8 mouse cellular contexts compared by ENCODE assay signal in genomic region chr15:83204731-83205451, GRCm38 (mm10). TPM values are rescaled to one million over a fixed set of nuclear protein-coding genes. Genes with fewer than 3 reads are reported as not detected.
DNase-seq lines count a peak whose midpoint lies in the region; ATAC-seq lines count a peak whose summit lies in the region.

No protein-coding gene starts in this region.

- H3K27ac ChIP-seq in forebrain, embryonic 16.5 days (ENCODE audit: low read length), result no peak overlapping the region
- H3K27ac ChIP-seq in intestine, embryonic 15.5 days, result no peak overlapping the region

- 36% methylated on average over 10 of the region's 10 CpGs for WGBS in forebrain, embryonic 16.5 days
- 15% methylated on average over 10 of the region's 10 CpGs for WGBS in intestine, embryonic 15.5 days

- peak; percentile 28 to 89 for DNase-seq in frontal cortex, adult 2 months (ENCODE audit: extremely low spot score in 1 of 2, low spot score in 1 of 2)
- no peak for DNase-seq in frontal cortex, postnatal 25 days (ENCODE audit: low spot score in 2 of 2)
- DNase-seq in c-Kit-positive CD71-positive TER-119-positive erythroid progenitor cells, embryonic 14.5 days (ENCODE audit: low spot score), result peak; percentile 73
- DNase-seq in left cerebral cortex, postnatal 14 days (ENCODE audit: low spot score in 2 of 2), result peak; percentile 59 to 67
- DNase-seq in splenic B cell, adult 2 months (ENCODE audit: low read depth, low spot score), result peak; percentile 84

- H3K4me2 ChIP-seq in forebrain, embryonic 16.5 days (ENCODE audit: low read length), result peak overlapping the region; percentile 41
- peak overlapping the region; percentile 47 for H3K4me2 ChIP-seq in intestine, embryonic 15.5 days (replicated peaks)

- H3K4me3 ChIP-seq in forebrain, embryonic 16.5 days (replicated peaks; ENCODE audit: low read length), result no peak overlapping the region
- no peak overlapping the region for H3K4me3 ChIP-seq in intestine, embryonic 15.5 days (replicated peaks)

- H3K9ac ChIP-seq in forebrain, embryonic 16.5 days (replicated peaks; ENCODE audit: low read depth, low read length), result no peak overlapping the region
- no peak overlapping the region for H3K9ac ChIP-seq in intestine, embryonic 15.5 days

- no peaks in the 10 kb centered on the region for H3K9me3 ChIP-seq in forebrain, embryonic 16.5 days (ENCODE audit: control insufficient read depth, low read length)
- no peaks in the 10 kb centered on the region for H3K9me3 ChIP-seq in intestine, embryonic 15.5 days

- H3K27me3 ChIP-seq in forebrain, embryonic 16.5 days (replicated peaks; ENCODE audit: control insufficient read depth, insufficient read depth, low read length), result 0 out of 2 replicates have a peak, but pooled peaks cover 2% of the 10 kb centered on the region
- H3K27me3 ChIP-seq in intestine, embryonic 15.5 days (replicated peaks), result no peaks in the 10 kb centered on the region
- no peaks in the 10 kb centered on the region for H3K27me3 ChIP-seq in splenic B cell, adult 2 months (ENCODE audit: control insufficient read depth, insufficient read depth, low read length, poor library complexity, severe bottlenecking)

- peaks cover 3% of the 10 kb centered on the region; the same call in 1 of the 2 replicates for H3K4me1 ChIP-seq in forebrain, embryonic 16.5 days (replicated peaks; ENCODE audit: control insufficient read depth, insufficient read depth, low read length)
- H3K4me1 ChIP-seq in intestine, embryonic 15.5 days (replicated peaks), result peaks cover 11% of the 10 kb centered on the region; the same call in 1 of the 2 replicates

- H3K36me3 ChIP-seq in forebrain, embryonic 16.5 days (ENCODE audit: control insufficient read depth, insufficient read depth), result no peaks in the 10 kb centered on the region
- no peaks in the 10 kb centered on the region for H3K36me3 ChIP-seq in intestine, embryonic 15.5 days
- H3K36me3 ChIP-seq in splenic B cell, adult 2 months (ENCODE audit: control insufficient read depth, insufficient read depth, low read length, poor library complexity, severe bottlenecking), result no peaks in the 10 kb centered on the region

- ATAC-seq in forebrain, embryonic 16.5 days, result peak; percentile 26; the same call in 1 of the 2 replicates
- ATAC-seq in intestine, embryonic 15.5 days, result peak; percentile 61
- peak; percentile 90 for ATAC-seq in megakaryocyte-erythroid progenitor cell, adult 5-6 weeks (replicated peaks; ENCODE audit: low FRiP score, low TSS enrichment, poor library complexity, severe bottlenecking)

- intact Hi-C loops in left cerebral cortex, postnatal 14 days (cut with DNase I), result loop anchor here (5.0 to 10.0 kb wide), 2 partner anchors 48 to 400 kb away; no protein-coding TSS in a partner anchor

RNA-seq across cellular contexts. Expression of gene Cyb5r3, which starts 32.5 kb away (rescaled TPM):
- 62.2 and 64.4 TPM in 2 replicates for polyA plus RNA-seq in frontal cortex, adult 2 months (2012; rRNA removed)
- 92.1 and 112 TPM in 2 replicates for polyA plus RNA-seq in forebrain, embryonic 16.5 days (2015; fragmentation: Nextera tagmentation; extraction: Ambion mirVana)
- polyA plus RNA-seq in intestine, embryonic 15.5 days (2015; fragmentation: Nextera tagmentation; extraction: Ambion mirVana), result 176 and 218 TPM in 2 replicates
- total RNA-seq in left cerebral cortex, postnatal 14 days (2021), result 10 to 100 TPM; 67.9 to 69.6 TPM
- total RNA-seq in megakaryocyte-erythroid progenitor cell, adult 5-6 weeks (2014; fragmentation: Nextera tagmentation), result 89.4 and 102 TPM in 2 replicates
- total RNA-seq in megakaryocyte-erythroid progenitor cell, adult 5-6 weeks (2017), result 33.0 and 55.6 TPM in 2 replicates

RNA-seq across cellular contexts. Expression of gene A4galt, which starts 46.7 kb away (rescaled TPM):
- 5.0 and 6.7 TPM in 2 replicates for polyA plus RNA-seq in frontal cortex, adult 2 months (2012; rRNA removed)
- polyA plus RNA-seq in forebrain, embryonic 16.5 days (2015; fragmentation: Nextera tagmentation; extraction: Ambion mirVana), result 2.4 and 2.8 TPM in 2 replicates
- 3.3 and 4.2 TPM in 2 replicates for polyA plus RNA-seq in intestine, embryonic 15.5 days (2015; fragmentation: Nextera tagmentation; extraction: Ambion mirVana)
- total RNA-seq in left cerebral cortex, postnatal 14 days (2021), result 1 to 10 TPM; 2.4 to 3.5 TPM
- total RNA-seq in megakaryocyte-erythroid progenitor cell, adult 5-6 weeks (2014; fragmentation: Nextera tagmentation), result not detected in 2 replicates
- total RNA-seq in megakaryocyte-erythroid progenitor cell, adult 5-6 weeks (2017), result not detected in 2 replicates

RNA-seq across cellular contexts. Expression of gene Poldip3, which starts 55.7 kb away (rescaled TPM):
- polyA plus RNA-seq in frontal cortex, adult 2 months (2012; rRNA removed), result 67.7 and 76.6 TPM in 2 replicates
- polyA plus RNA-seq in forebrain, embryonic 16.5 days (2015; fragmentation: Nextera tagmentation; extraction: Ambion mirVana), result 154 and 160 TPM in 2 replicates
- polyA plus RNA-seq in intestine, embryonic 15.5 days (2015; fragmentation: Nextera tagmentation; extraction: Ambion mirVana), result 108 and 109 TPM in 2 replicates
- total RNA-seq in left cerebral cortex, postnatal 14 days (2021), result 10 to 100 TPM; 84.2 to 88.4 TPM
- 59.0 and 76.4 TPM in 2 replicates for total RNA-seq in megakaryocyte-erythroid progenitor cell, adult 5-6 weeks (2014; fragmentation: Nextera tagmentation)
- total RNA-seq in megakaryocyte-erythroid progenitor cell, adult 5-6 weeks (2017), result 65.4 and 92.3 TPM in 2 replicates

Comparison
In these comparisons a context has a peak if more than half of its experiments do, and no peak if none do; other contexts are left out.
1. DNase-seq: peak in frontal cortex, adult 2 months (2 of 2), c-Kit-positive CD71-positive TER-119-positive erythroid progenitor cells, embryonic 14.5 days (single experiment), left cerebral cortex, postnatal 14 days (2 of 2) and splenic B cell, adult 2 months (single experiment); none in frontal cortex, postnatal 25 days (0 of 2).
2. ATAC-seq: peak in every context shown above with its lines; median percentile 90 in megakaryocyte-erythroid progenitor cell, adult 5-6 weeks; 61 in intestine, embryonic 15.5 days; 26 in forebrain, embryonic 16.5 days.